Mouse (Mus musculus) hindbrain, embryonic 12.5 days (tissue): ENCODE results near the gene Rhbdf2. TPM values are rescaled to one million over a fixed set of nuclear protein-coding genes. Genes with fewer than 3 reads are reported as not detected.
A peak's percentile ranks its signal among the peaks of the same experiment; 100 is the strongest.

ENCODE experiments used
- ATAC-seq: fragments of 200-750 bp; cut with Nextera tagmentation; 2 replicates; pipeline ENCODE4 v1.8.0; 2017; ENCODE audit warnings: moderate TSS enrichment; ENCODE audit not compliant: low FRiP score
- H3K27ac ChIP-seq: fragments of 300-500 bp; sonication (generic); 2 replicates; pipeline ENCODE4 v1.5.1; 2016; ENCODE audit warnings: mild to moderate bottlenecking
- H3K27me3 ChIP-seq: fragments of 300-500 bp; sonication (generic); 2 replicates; pipeline ENCODE4 v1.6.1; 2016; ENCODE audit warnings: mild to moderate bottlenecking
- H3K36me3 ChIP-seq: fragments of 300-500 bp; sonication (generic); 2 replicates; pipeline ENCODE4 v1.6.1; 2016; ENCODE audit warnings: mild to moderate bottlenecking
- H3K4me1 ChIP-seq: fragments of 300-500 bp; sonication (generic); 2 replicates; pipeline ENCODE4 v1.6.1; 2016
- H3K4me2 ChIP-seq: fragments of 300-500 bp; sonication (generic); replicated peaks from 2 replicates; pipeline ENCODE4 v1.6.1; 2016; ENCODE audit warnings: mild to moderate bottlenecking
- H3K4me3 ChIP-seq: fragments of 300-500 bp; sonication (generic); 2 replicates; pipeline ENCODE4 v1.5.1; 2016; ENCODE audit warnings: mild to moderate bottlenecking
- H3K9ac ChIP-seq: fragments of 300-500 bp; sonication (generic); 2 replicates; pipeline ENCODE4 v1.6.1; 2016; ENCODE audit warnings: mild to moderate bottlenecking, moderate library complexity
- H3K9me3 ChIP-seq: fragments of 300-500 bp; sonication (generic); replicated peaks from 2 replicates; pipeline ENCODE4 v1.6.1; 2016; ENCODE audit warnings: mild to moderate bottlenecking
- WGBS: fragments of 180-500 bp; shearing (Covaris S2); methylation state at CpG from one replicate; pipeline ENCODE4 v1.1.7; 2016; 5-methylcytosine and 5-hydroxymethylcytosine counted together
- polyA plus RNA-seq: library from polyadenylated mRNA; unstranded; fragments of >200 nt; fragmentation: Nextera tagmentation; extraction: Ambion mirVana; gene quantifications from 2 replicates; pipeline ENCODE4 v1.2.1, GENCODE M21; 2016

Rhbdf2 gene
- polyA plus RNA-seq, 1 experiment from 2014 or later, result 3.7 TPM

- Histone ChIP-seq H3K4me1 (peaks cover 38% of the 10 kb centered on the region), H3K9ac (0 out of 2 replicates have a peak overlapping the region, but pooled peaks have one; percentile 18), H3K36me3 (no peaks in the 10 kb centered on the region), H3K4me2 (no peak overlapping the region), H3K27ac (0 out of 2 replicates have a peak overlapping the region, but pooled peaks have one; percentile 12), H3K4me3 (no peak overlapping the region), H3K9me3 (no peaks in the 10 kb centered on the region), H3K27me3 (peaks cover 53% of the 10 kb centered on the region)
- no peak for ATAC-seq
- WGBS, result 51% methylated on average over 18 of the region's 18 CpGs
Measured at GRCm38 (mm10) chr11:116648213-116648921, 21.5 kb upstream of the Rhbdf2 start.

GRCm38 (mm10) chr11:116647340-116647991 is 20.6 kb upstream of the Rhbdf2 start:
- peaks cover 35% of the 10 kb centered on the region for H3K4me1 ChIP-seq
- H3K27me3 ChIP-seq, result peaks cover 44% of the 10 kb centered on the region
- H3K9ac ChIP-seq, result no peak overlapping the region
- no peak overlapping the region for H3K4me3 ChIP-seq
- 57% methylated on average over 11 of the region's 11 CpGs for WGBS
- no peak overlapping the region for H3K4me2 ChIP-seq
- ATAC-seq, result no peak
- no peaks in the 10 kb centered on the region for H3K9me3 ChIP-seq
- no peaks in the 10 kb centered on the region for H3K36me3 ChIP-seq
- H3K27ac ChIP-seq, result no peak overlapping the region

- no peak overlapping the region for H3K27ac ChIP-seq
- no peak overlapping the region for H3K9ac ChIP-seq
- H3K36me3 ChIP-seq, result no peaks in the 10 kb centered on the region
- ATAC-seq, result no peak
- peaks cover 37% of the 10 kb centered on the region for H3K27me3 ChIP-seq
- 79% methylated on average over 7 of the region's 7 CpGs for WGBS
- peaks cover 31% of the 10 kb centered on the region for H3K4me1 ChIP-seq
- no peak overlapping the region for H3K4me3 ChIP-seq
- no peaks in the 10 kb centered on the region for H3K9me3 ChIP-seq
- no peak overlapping the region for H3K4me2 ChIP-seq
Measured at GRCm38 (mm10) chr11:116646771-116647170, 20.0 kb upstream of the Rhbdf2 start.

GRCm38 (mm10) chr11:116646136-116646535 is 19.3 kb upstream of the Rhbdf2 start:
- H3K4me2 ChIP-seq, result no peak overlapping the region
- H3K27ac ChIP-seq, result no peak overlapping the region
- H3K4me1 ChIP-seq, result peaks cover 31% of the 10 kb centered on the region
- no peak overlapping the region for H3K9ac ChIP-seq
- no peaks in the 10 kb centered on the region for H3K36me3 ChIP-seq
- H3K4me3 ChIP-seq, result no peak overlapping the region
- ATAC-seq, result no peak
- peaks cover 31% of the 10 kb centered on the region for H3K27me3 ChIP-seq
- 68% methylated on average over 11 of the region's 11 CpGs for WGBS
- H3K9me3 ChIP-seq, result no peaks in the 10 kb centered on the region

- no peak for ATAC-seq
- Histone ChIP-seq H3K9ac (no peak overlapping the region), H3K27me3 (peaks cover 25% of the 10 kb centered on the region), H3K4me3 (no peak overlapping the region), H3K4me1 (peaks cover 31% of the 10 kb centered on the region), H3K27ac (no peak overlapping the region), H3K4me2 (no peak overlapping the region), H3K9me3 (no peaks in the 10 kb centered on the region), H3K36me3 (no peaks in the 10 kb centered on the region)
- 65% methylated on average over 8 of the region's 8 CpGs for WGBS
Measured at GRCm38 (mm10) chr11:116645446-116646110, 18.8 kb upstream of the Rhbdf2 start.

GRCm38 (mm10) chr11:116644225-116645112 is 17.6 kb upstream of the Rhbdf2 start:
- Histone ChIP-seq H3K4me3 (no peak overlapping the region), H3K27me3 (peaks cover 16% of the 10 kb centered on the region), H3K9me3 (no peaks in the 10 kb centered on the region), H3K27ac (0 out of 2 replicates have a peak overlapping the region, but pooled peaks have one; percentile 60), H3K4me1 (peaks cover 31% of the 10 kb centered on the region), H3K4me2 (peak overlapping the region; percentile 54; the same call in 1 of the 2 replicates), H3K9ac (0 out of 2 replicates have a peak overlapping the region, but pooled peaks have one; percentile 2), H3K36me3 (no peaks in the 10 kb centered on the region)
- WGBS, result 40% methylated on average over 21 of the region's 21 CpGs
- no peak for ATAC-seq

GRCm38 (mm10) chr11:116643579-116644224 is 16.9 kb upstream of the Rhbdf2 start:
- peaks cover 26% of the 10 kb centered on the region for H3K4me1 ChIP-seq
- H3K4me3 ChIP-seq, result peak overlapping the region; percentile 11; the same call in 1 of the 2 replicates
- peak overlapping the region; percentile 54 for H3K4me2 ChIP-seq
- no peaks in the 10 kb centered on the region for H3K9me3 ChIP-seq
- WGBS, result 5% methylated on average over 19 of the region's 19 CpGs
- H3K36me3 ChIP-seq, result no peaks in the 10 kb centered on the region
- 0 out of 2 replicates have a peak overlapping the region, but pooled peaks have one; percentile 60 for H3K27ac ChIP-seq
- peak overlapping the region; percentile 37; the same call in 1 of the 2 replicates for H3K9ac ChIP-seq
- ATAC-seq, result peak; percentile 56
- H3K27me3 ChIP-seq, result 0 out of 2 replicates have a peak, but pooled peaks cover 10% of the 10 kb centered on the region

GRCm38 (mm10) chr11:116642681-116643578 is 16.1 kb upstream of the Rhbdf2 start:
- WGBS, result 37% methylated on average over 14 of the region's 14 CpGs
- peak overlapping the region; percentile 37; the same call in 1 of the 2 replicates for H3K9ac ChIP-seq
- peaks cover 20% of the 10 kb centered on the region for H3K4me1 ChIP-seq
- ATAC-seq, result peak; percentile 81
- H3K36me3 ChIP-seq, result no peaks in the 10 kb centered on the region
- peak overlapping the region; percentile 54 for H3K4me2 ChIP-seq
- H3K4me3 ChIP-seq, result 0 out of 2 replicates have a peak overlapping the region, but pooled peaks have one; percentile 11
- 0 out of 2 replicates have a peak, but pooled peaks cover 10% of the 10 kb centered on the region for H3K27me3 ChIP-seq
- H3K9me3 ChIP-seq, result no peaks in the 10 kb centered on the region
- H3K27ac ChIP-seq, result 0 out of 2 replicates have a peak overlapping the region, but pooled peaks have one; percentile 60

- Histone ChIP-seq H3K27ac (no peak overlapping the region), H3K36me3 (no peaks in the 10 kb centered on the region), H3K4me2 (no peak overlapping the region), H3K27me3 (0 out of 2 replicates have a peak, but pooled peaks cover 4% of the 10 kb centered on the region), H3K9me3 (no peaks in the 10 kb centered on the region), H3K4me3 (no peak overlapping the region), H3K9ac (no peak overlapping the region), H3K4me1 (peaks cover 16% of the 10 kb centered on the region)
- 70% methylated on average over 3 of the region's 3 CpGs for WGBS
- no peak for ATAC-seq
Measured at GRCm38 (mm10) chr11:116641731-116642130, 14.9 kb upstream of the Rhbdf2 start.

GRCm38 (mm10) chr11:116641168-116641567 is 14.3 kb upstream of the Rhbdf2 start:
- Histone ChIP-seq H3K9me3 (no peaks in the 10 kb centered on the region), H3K27me3 (0 out of 2 replicates have a peak, but pooled peaks cover 3% of the 10 kb centered on the region), H3K4me1 (peaks cover 16% of the 10 kb centered on the region), H3K4me2 (no peak overlapping the region), H3K36me3 (no peaks in the 10 kb centered on the region), H3K27ac (no peak overlapping the region), H3K9ac (no peak overlapping the region), H3K4me3 (no peak overlapping the region)
- WGBS, result 47% methylated on average over 5 of the region's 5 CpGs
- ATAC-seq, result no peak
